Mouse (Mus musculus) kidney, adult 2 months (tissue): ENCODE measurements around the gene Abcc2.

Experiments used
- CTCF ChIP-seq: fragments of 200-500 bp; conservative IDR thresholded peaks from 2 replicates; pipeline ENCODE4 v1.5.1; 2011; ENCODE audit warnings: low read depth, mild to moderate bottlenecking, control low read depth, low read length, moderate library complexity, mixed read lengths; ENCODE audit not compliant: insufficient read depth, insufficient read length
- POLR2A ChIP-seq: fragments of 200-500 bp; IDR thresholded peaks from one replicate; pipeline ENCODE4 v1.6.1; 2011; ENCODE audit warnings: low read depth, low read length, control low read depth

DNA sequence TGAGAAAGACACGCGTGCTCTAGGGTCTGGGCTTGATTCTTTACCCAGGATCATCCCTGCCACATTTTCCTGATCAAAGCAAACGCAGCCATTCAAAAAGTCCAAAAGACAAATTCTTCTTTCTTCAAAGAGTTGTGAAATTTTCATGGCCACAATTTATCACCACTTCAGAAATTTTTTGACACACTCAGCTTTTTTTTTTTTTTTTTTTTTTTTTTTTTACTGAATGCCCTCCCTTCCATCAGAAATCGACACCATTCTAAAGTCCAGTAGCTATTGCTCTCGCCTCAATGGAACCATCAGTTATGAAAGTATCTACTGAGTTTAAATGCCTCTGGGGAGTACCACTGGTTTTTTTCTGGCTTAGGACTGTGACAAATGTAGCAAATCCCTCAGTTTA lies 1.6 kb upstream of the Abcc2 start:
- no peak for TF ChIP-seq CTCF
- no peak for TF ChIP-seq POLR2A
